Mouse (Mus musculus) cerebellum, adult 2 months (tissue): Measurements from ENCODE around the gene Lrmda.

Experiments
- CTCF ChIP-seq: fragments of 200-500 bp; IDR thresholded peaks from 2 replicates; pipeline ENCODE4 v1.5.1; 2011; ENCODE audit warnings: low read depth, mild to moderate bottlenecking, control low read depth, low read length, moderate library complexity, borderline replicate concordance; ENCODE audit not compliant: insufficient read depth
- POLR2A ChIP-seq: fragments of 200-500 bp; IDR thresholded peaks from 2 replicates; pipeline ENCODE4 v1.6.1; 2011; ENCODE audit warnings: low read length, control low read depth, borderline replicate concordance; ENCODE audit not compliant: insufficient read depth

DNA sequence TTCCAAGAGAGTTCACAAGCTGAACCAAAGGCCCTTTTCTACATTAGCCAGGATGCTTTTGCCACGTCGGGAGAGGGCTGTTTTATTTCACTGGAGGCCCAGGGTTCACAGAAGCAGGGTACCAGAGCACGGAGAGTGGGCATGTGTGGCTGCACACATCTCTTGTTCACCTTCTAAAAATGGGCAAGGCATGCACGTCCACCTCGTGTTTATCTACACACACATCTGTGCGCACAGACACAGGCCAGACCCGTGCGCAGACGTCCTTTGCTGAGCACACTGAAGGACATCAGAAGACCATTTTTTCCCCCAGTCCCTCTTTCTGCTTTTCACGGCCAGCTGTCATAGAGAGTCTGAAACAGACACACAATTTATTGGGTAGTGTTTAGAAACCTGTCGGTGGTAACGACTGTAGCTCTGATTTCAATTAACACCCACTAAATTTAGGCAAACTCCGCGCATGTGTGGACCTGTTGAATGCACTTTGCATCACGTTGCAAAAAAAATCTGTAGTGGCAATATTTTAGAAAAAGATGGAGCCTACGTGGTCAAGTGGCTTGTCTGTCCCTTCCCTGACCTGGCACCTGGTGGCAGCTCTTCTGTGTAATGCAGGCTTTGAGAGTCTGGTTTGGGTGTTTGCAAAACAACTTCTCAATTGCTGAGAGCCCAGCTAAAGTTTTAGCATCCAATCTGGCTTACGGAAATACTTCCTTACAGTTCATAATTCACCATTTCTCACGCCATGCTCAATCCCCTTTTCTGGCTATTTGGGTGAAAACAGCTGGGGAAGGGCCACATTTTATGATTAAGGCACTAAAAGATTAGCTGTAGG, 28.8 kb downstream of the Lrmda start:
- TF ChIP-seq CTCF, result no peak
- TF ChIP-seq POLR2A, result no peak
